ENCODE assay signal across 8 mouse cellular contexts in the genomic region with DNA sequence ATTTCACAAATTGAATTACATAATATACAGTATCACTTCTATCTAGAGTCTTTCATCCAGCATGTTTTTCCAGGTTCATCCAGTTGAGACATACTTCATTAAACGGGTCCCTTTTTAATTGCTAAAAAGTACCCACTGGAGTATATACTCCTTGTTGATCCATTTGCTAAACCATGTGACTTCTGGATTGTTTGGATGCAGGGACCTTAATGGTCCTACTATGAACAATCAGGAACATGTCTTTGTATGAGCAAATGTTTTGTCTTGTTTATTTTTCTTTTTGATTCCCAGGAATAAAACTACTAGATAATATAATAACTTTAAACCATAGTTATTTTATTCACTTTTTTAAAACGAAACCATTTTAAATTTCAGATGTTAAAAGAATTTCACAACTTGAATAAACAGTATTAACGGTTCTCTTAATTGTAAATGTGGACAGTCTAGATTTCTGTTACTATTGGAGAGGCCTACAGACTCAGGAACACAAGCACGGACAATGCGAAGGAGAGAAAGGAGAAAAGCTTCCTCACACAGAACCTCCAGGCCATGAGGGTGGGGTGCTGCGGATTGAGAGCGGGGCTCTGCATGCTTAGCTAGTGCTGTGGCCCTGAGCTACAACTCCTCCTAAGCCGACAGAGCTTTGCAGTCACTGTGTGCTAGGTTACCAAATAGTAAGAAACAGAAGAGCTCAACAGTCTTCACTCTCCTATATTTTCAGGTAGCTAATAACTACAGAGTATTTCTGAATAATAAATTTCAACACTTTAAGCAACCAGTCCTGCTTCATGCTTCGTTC. TPM values are rescaled to one million over a fixed set of nuclear protein-coding genes. Genes with fewer than 3 reads are reported as not detected.
DNase-seq lines count a peak whose midpoint lies in the region; ATAC-seq and TF ChIP-seq lines count a peak whose summit lies in the region.

No protein-coding gene starts in this region.

- peak overlapping the region; percentile 6 for H3K27ac ChIP-seq in layer of hippocampus, adult 2 months
- 0 out of 2 replicates have a peak overlapping the region, but pooled peaks have one; percentile 65 for H3K27ac ChIP-seq in brown adipose tissue, adult 24 weeks (replicated peaks; ENCODE audit: low read depth, low read length)
- H3K27ac ChIP-seq in hindbrain, embryonic 15.5 days (replicated peaks), result no peak overlapping the region

- WGBS in hindbrain, embryonic 15.5 days, result 79% methylated on average over 9 of the region's 9 CpGs

- no peak overlapping the region for H3ac ChIP-seq in myocyte (ENCODE audit: control insufficient read depth, insufficient read length)

- ATAC-seq in hindbrain, embryonic 15.5 days (ENCODE audit: low FRiP score, low read depth), result no peak
- ATAC-seq in inflammation-experienced regulatory T-cells, adult 6 months, result no peak

- no peaks in the 10 kb centered on the region for H3K9me3 ChIP-seq in hindbrain, embryonic 15.5 days

- no peak for TF ChIP-seq POLR2A in myocyte (IDR thresholded peaks at IDR 0.05; ENCODE audit: insufficient read length, low read depth)

- H3K4me1 ChIP-seq in brown adipose tissue, adult 24 weeks (ENCODE audit: control insufficient read depth, insufficient read depth, insufficient read length, low read length), result peaks cover 9% of the 10 kb centered on the region
- H3K4me1 ChIP-seq in hindbrain, embryonic 15.5 days (replicated peaks), result peaks cover 29% of the 10 kb centered on the region

- TF ChIP-seq CTCF in layer of hippocampus, adult 2 months (conservative IDR thresholded peaks at IDR 0.05), result no peak

- H3K4me2 ChIP-seq in hindbrain, embryonic 15.5 days, result peak overlapping the region; percentile 60
- H3K4me2 ChIP-seq in myocyte (ENCODE audit: low read depth), result peak overlapping the region; percentile 89

- no peaks in the 10 kb centered on the region for H3K27me3 ChIP-seq in hindbrain, embryonic 15.5 days
- H3K27me3 ChIP-seq in myocyte (ENCODE audit: control insufficient read depth, insufficient read depth, insufficient read length), result no peaks in the 10 kb centered on the region

- H3K79me2 ChIP-seq in myocyte (ENCODE audit: control insufficient read depth, insufficient read depth), result peaks cover 75% of the 10 kb centered on the region

- no peak for DNase-seq in layer of hippocampus, adult 2 months (ENCODE audit: low spot score in 2 of 2)
- DNase-seq in layer of hippocampus, postnatal 36 days, result no peak
- no peak for DNase-seq in gastrocnemius, postnatal 10 days
- DNase-seq in embryo, embryonic 10.5 days (ENCODE audit: low spot score), result no peak

- H3K36me3 ChIP-seq in hindbrain, embryonic 15.5 days, result peaks cover 6% of the 10 kb centered on the region
- H3K36me3 ChIP-seq in myocyte (ENCODE audit: control insufficient read depth, insufficient read depth), result peaks cover 11% of the 10 kb centered on the region

- peak overlapping the region; percentile 30 for H3K9ac ChIP-seq in hindbrain, embryonic 15.5 days

- H3K4me3 ChIP-seq in layer of hippocampus, adult 2 months, result peak overlapping the region; percentile 66
- H3K4me3 ChIP-seq in brown adipose tissue, adult 24 weeks (ENCODE audit: insufficient read depth, low read depth, low read length), result peak overlapping the region; percentile 51
- H3K4me3 ChIP-seq in hindbrain, embryonic 15.5 days, result peak overlapping the region; percentile 8; the same call in 1 of the 2 replicates
- H3K4me3 ChIP-seq in myocyte, result peak overlapping the region; percentile 62

TF ChIP-seq in myocyte, 11 proteins besides CTCF, POLR2A, EP300 and RAD21:
- TF ChIP-seq TCF3 (IDR thresholded peaks at IDR 0.05; ENCODE audit: insufficient read length, low read depth) (no peak), E2F4 (IDR thresholded peaks at IDR 0.05; ENCODE audit: insufficient read depth) (no peak), MYOD1 (IDR thresholded peaks at IDR 0.05; ENCODE audit: control insufficient read depth in 1 of 3, insufficient read length in 2 of 3, low read depth in 2 of 3) (no peak), SRF (IDR thresholded peaks at IDR 0.05; ENCODE audit: control insufficient read depth, insufficient read length, low read depth) (no peak), REST (IDR thresholded peaks at IDR 0.05; ENCODE audit: insufficient read depth, insufficient read length) (no peak), MAX (IDR thresholded peaks at IDR 0.05; ENCODE audit: low read depth) (no peak), POLR2AphosphoS2 (IDR thresholded peaks at IDR 0.05; ENCODE audit: insufficient read length, low read depth) (no peak), USF1 (IDR thresholded peaks at IDR 0.05; ENCODE audit: low read depth) (no peak), MYOG (IDR thresholded peaks at IDR 0.05; ENCODE audit: control insufficient read depth in 1 of 3, insufficient read depth in 1 of 3, insufficient read length in 2 of 3, low read depth in 2 of 3) (no peak), CEBPB (IDR thresholded peaks at IDR 0.05; ENCODE audit: insufficient read depth, poor library complexity, severe bottlenecking) (no peak), TCF12 (IDR thresholded peaks at IDR 0.05; ENCODE audit: insufficient read depth, poor library complexity, severe bottlenecking) (no peak)

RNA-seq across cellular contexts. Expression of a gene that starts 19.2 kb away (rescaled TPM):
- total RNA-seq in layer of hippocampus, adult 2 months (2021), result 10 to 100 TPM; 61.5 to 62.6 TPM
- total RNA-seq in layer of hippocampus, postnatal 36 days (2021), result 10 to 100 TPM; 72.2 to 74.1 TPM
- 40.7 and 64.7 TPM in 2 replicates for polyA plus RNA-seq in brown adipose tissue, adult 24 weeks (2012; ENCODE audit: insufficient read depth, insufficient read length, missing spikeins)
- polyA plus RNA-seq in hindbrain, embryonic 15.5 days (2015; fragmentation: Nextera tagmentation; extraction: Ambion mirVana), result 42.4 and 42.5 TPM in 2 replicates
- 8.1 TPM for polyA plus RNA-seq in myocyte (2012; fragmentation: generic; extraction: Trizol)
- total RNA-seq in gastrocnemius, postnatal 10 days (2021), result 10 to 100 TPM; 52.7 to 58.7 TPM
- 1 to 10 TPM; 4.6 to 6.1 (median 5.8) TPM for polyA plus RNA-seq in inflammation-experienced regulatory T-cells, adult 6 months (2017; shearing (Covaris generic))

RNA-seq across cellular contexts. Expression of a gene that starts 19.3 kb away (rescaled TPM):
- 100 to 1,000 TPM; 123 to 140 TPM for total RNA-seq in layer of hippocampus, adult 2 months (2021)
- 100 to 1,000 TPM; 124 to 143 TPM for total RNA-seq in layer of hippocampus, postnatal 36 days (2021)
- 26.9 and 63.5 TPM in 2 replicates for polyA plus RNA-seq in brown adipose tissue, adult 24 weeks (2012; ENCODE audit: insufficient read depth, insufficient read length, missing spikeins)
- polyA plus RNA-seq in hindbrain, embryonic 15.5 days (2015; fragmentation: Nextera tagmentation; extraction: Ambion mirVana), result 201 and 208 TPM in 2 replicates
- polyA plus RNA-seq in myocyte (2012; fragmentation: generic; extraction: Trizol), result 27.9 TPM
- 10 to 100 TPM; 39.2 to 71.9 TPM for total RNA-seq in gastrocnemius, postnatal 10 days (2021)
- polyA plus RNA-seq in inflammation-experienced regulatory T-cells, adult 6 months (2017; shearing (Covaris generic)), result 100 to 1,000 TPM; 197 to 282 (median 262) TPM

RNA-seq across cellular contexts. Expression of a gene that starts 24.8 kb away (rescaled TPM):
- 1 to 10 TPM in 1 of 2 experiments, under 1 TPM in 1; 0.98 to 1.3 TPM for total RNA-seq in layer of hippocampus, adult 2 months (2021)
- 1 to 10 TPM; 1.2 to 1.8 TPM for total RNA-seq in layer of hippocampus, postnatal 36 days (2021)
- polyA plus RNA-seq in brown adipose tissue, adult 24 weeks (2012; ENCODE audit: insufficient read depth, insufficient read length, missing spikeins), result not detected in 2 replicates
- polyA plus RNA-seq in hindbrain, embryonic 15.5 days (2015; fragmentation: Nextera tagmentation; extraction: Ambion mirVana), result 13.5 and 13.7 TPM in 2 replicates
- polyA plus RNA-seq in myocyte (2012; fragmentation: generic; extraction: Trizol), result 0.16 TPM
- 1 to 10 TPM in 1 of 2 experiments, under 1 TPM in 1; 0.96 to 1.4 TPM for total RNA-seq in gastrocnemius, postnatal 10 days (2021)
- polyA plus RNA-seq in inflammation-experienced regulatory T-cells, adult 6 months (2017; shearing (Covaris generic)), result not detected

Comparison
In these comparisons a context has a peak if more than half of its experiments do, and no peak if none do; other contexts are left out.
1. H3K4me3 ChIP-seq: peak in every context shown above with its lines; median percentile 66 in layer of hippocampus, adult 2 months; 62 in myocyte; 51 in brown adipose tissue, adult 24 weeks; 8 in hindbrain, embryonic 15.5 days.